Mouse (Mus musculus): ENCODE measurements around the gene Ncoa7.

GRCm38 (mm10) chr10:30788340-30788721 lies 14.8 kb downstream of the Ncoa7 start:
- no peak for TF ChIP-seq CTCF (IDR thresholded peaks at IDR 0.05; ENCODE audit: low read depth)
- TF ChIP-seq EP300 (IDR thresholded peaks at IDR 0.05; ENCODE audit: low read depth) = no peak

Measured in heart, postnatal 0 days (tissue).